Mouse (Mus musculus): Measurements from ENCODE around the gene Lonp2. TPM values are rescaled to one million over a fixed set of nuclear protein-coding genes. Genes with fewer than 3 reads are reported as not detected.

Gene Lonp2
- polyA plus RNA-seq, 1 experiment: 27.8 TPM

- peaks cover 24% of the 10 kb centered on the region for H3K4me1 ChIP-seq (ENCODE audit: control insufficient read depth, insufficient read depth, low read length)
- H3K27ac ChIP-seq (ENCODE audit: insufficient read depth, low read depth, low read length): peak overlapping the region; percentile 61
- H3K4me3 ChIP-seq (ENCODE audit: insufficient read depth, low read length): peak overlapping the region; percentile 46
- no peak for TF ChIP-seq CTCF (IDR thresholded peaks at IDR 0.05; ENCODE audit: low read depth, low read length)
- TF ChIP-seq POLR2A (IDR thresholded peaks at IDR 0.05; ENCODE audit: borderline replicate concordance, low read depth, low read length): no peak
Observed at GRCm38 (mm10) chr8:86756948-86757733, 133.3 kb downstream of the Lonp2 start.

GRCm38 (mm10) chr8:86758651-86759050, 134.8 kb downstream of the Lonp2 start:
- H3K4me3 ChIP-seq (ENCODE audit: insufficient read depth, low read length): no peak overlapping the region
- TF ChIP-seq CTCF (IDR thresholded peaks at IDR 0.05; ENCODE audit: low read depth, low read length) (no peak), POLR2A (IDR thresholded peaks at IDR 0.05; ENCODE audit: borderline replicate concordance, low read depth, low read length) (no peak)
- H3K4me1 ChIP-seq (ENCODE audit: control insufficient read depth, insufficient read depth, low read length): peaks cover 24% of the 10 kb centered on the region
- H3K27ac ChIP-seq (ENCODE audit: insufficient read depth, low read depth, low read length): no peak overlapping the region

GRCm38 (mm10) chr8:86759090-86759491, 135.2 kb downstream of the Lonp2 start:
- Histone ChIP-seq H3K4me3 (ENCODE audit: insufficient read depth, low read length) (no peak overlapping the region), H3K27ac (ENCODE audit: insufficient read depth, low read depth, low read length) (no peak overlapping the region), H3K4me1 (ENCODE audit: control insufficient read depth, insufficient read depth, low read length) (peaks cover 24% of the 10 kb centered on the region)
- no peak for TF ChIP-seq CTCF (IDR thresholded peaks at IDR 0.05; ENCODE audit: low read depth, low read length)
- no peak for TF ChIP-seq POLR2A (IDR thresholded peaks at IDR 0.05; ENCODE audit: borderline replicate concordance, low read depth, low read length)

GRCm38 (mm10) chr8:86760746-86761145, 136.9 kb downstream of the Lonp2 start:
- TF ChIP-seq CTCF (IDR thresholded peaks at IDR 0.05; ENCODE audit: low read depth, low read length): no peak
- TF ChIP-seq POLR2A (IDR thresholded peaks at IDR 0.05; ENCODE audit: borderline replicate concordance, low read depth, low read length): no peak
- peaks cover 34% of the 10 kb centered on the region for H3K4me1 ChIP-seq (ENCODE audit: control insufficient read depth, insufficient read depth, low read length)
- H3K4me3 ChIP-seq (ENCODE audit: insufficient read depth, low read length): no peak overlapping the region
- no peak overlapping the region for H3K27ac ChIP-seq (ENCODE audit: insufficient read depth, low read depth, low read length)

- TF ChIP-seq CTCF (IDR thresholded peaks at IDR 0.05; ENCODE audit: low read depth, low read length) (no peak), POLR2A (IDR thresholded peaks at IDR 0.05; ENCODE audit: borderline replicate concordance, low read depth, low read length) (no peak)
- Histone ChIP-seq H3K27ac (ENCODE audit: insufficient read depth, low read depth, low read length) (no peak overlapping the region), H3K4me3 (ENCODE audit: insufficient read depth, low read length) (no peak overlapping the region), H3K4me1 (ENCODE audit: control insufficient read depth, insufficient read depth, low read length) (peaks cover 37% of the 10 kb centered on the region)
Observed at GRCm38 (mm10) chr8:86762806-86763205, 139.0 kb downstream of the Lonp2 start.

- TF ChIP-seq CTCF (IDR thresholded peaks at IDR 0.05; ENCODE audit: low read depth, low read length) (no peak), POLR2A (IDR thresholded peaks at IDR 0.05; ENCODE audit: borderline replicate concordance, low read depth, low read length) (no peak)
- H3K4me1 ChIP-seq (ENCODE audit: control insufficient read depth, insufficient read depth, low read length): peaks cover 46% of the 10 kb centered on the region
- no peak overlapping the region for H3K27ac ChIP-seq (ENCODE audit: insufficient read depth, low read depth, low read length)
- no peak overlapping the region for H3K4me3 ChIP-seq (ENCODE audit: insufficient read depth, low read length)
Observed at GRCm38 (mm10) chr8:86765155-86765554, 141.3 kb downstream of the Lonp2 start.

GRCm38 (mm10) chr8:86765669-86766068, 141.8 kb downstream of the Lonp2 start:
- no peak for TF ChIP-seq CTCF (IDR thresholded peaks at IDR 0.05; ENCODE audit: low read depth, low read length)
- TF ChIP-seq POLR2A (IDR thresholded peaks at IDR 0.05; ENCODE audit: borderline replicate concordance, low read depth, low read length): no peak
- no peak overlapping the region for H3K4me3 ChIP-seq (ENCODE audit: insufficient read depth, low read length)
- H3K27ac ChIP-seq (ENCODE audit: insufficient read depth, low read depth, low read length): no peak overlapping the region
- peaks cover 46% of the 10 kb centered on the region for H3K4me1 ChIP-seq (ENCODE audit: control insufficient read depth, insufficient read depth, low read length)

GRCm38 (mm10) chr8:86766548-86767211, 142.8 kb downstream of the Lonp2 start:
- Histone ChIP-seq H3K4me1 (ENCODE audit: control insufficient read depth, insufficient read depth, low read length) (peaks cover 46% of the 10 kb centered on the region), H3K4me3 (ENCODE audit: insufficient read depth, low read length) (no peak overlapping the region), H3K27ac (ENCODE audit: insufficient read depth, low read depth, low read length) (no peak overlapping the region)
- no peak for TF ChIP-seq POLR2A (IDR thresholded peaks at IDR 0.05; ENCODE audit: borderline replicate concordance, low read depth, low read length)
- no peak for TF ChIP-seq CTCF (IDR thresholded peaks at IDR 0.05; ENCODE audit: low read depth, low read length)

- peaks cover 46% of the 10 kb centered on the region for H3K4me1 ChIP-seq (ENCODE audit: control insufficient read depth, insufficient read depth, low read length)
- no peak overlapping the region for H3K4me3 ChIP-seq (ENCODE audit: insufficient read depth, low read length)
- TF ChIP-seq POLR2A (IDR thresholded peaks at IDR 0.05; ENCODE audit: borderline replicate concordance, low read depth, low read length) (no peak), CTCF (IDR thresholded peaks at IDR 0.05; ENCODE audit: low read depth, low read length) (no peak)
- peak overlapping the region; percentile 85 for H3K27ac ChIP-seq (ENCODE audit: insufficient read depth, low read depth, low read length)
Observed at GRCm38 (mm10) chr8:86768499-86768898, 144.7 kb downstream of the Lonp2 start.

All from bone marrow macrophage, adult 2 months (primary cell).